Mouse (Mus musculus): Measurements from ENCODE around the gene Nuak1. TPM values are rescaled to one million over a fixed set of nuclear protein-coding genes. Genes with fewer than 3 reads are reported as not detected.
"Not testable (repeated sequence)": the region's sequence is repeated elsewhere in the genome, so short reads cannot be mapped to it uniquely, and the experiment has no call there.

The Nuak1 gene
- total and polyA plus RNA-seq, 3 experiments: 1.2 to 3.4 (median 1.6) TPM

DNA sequence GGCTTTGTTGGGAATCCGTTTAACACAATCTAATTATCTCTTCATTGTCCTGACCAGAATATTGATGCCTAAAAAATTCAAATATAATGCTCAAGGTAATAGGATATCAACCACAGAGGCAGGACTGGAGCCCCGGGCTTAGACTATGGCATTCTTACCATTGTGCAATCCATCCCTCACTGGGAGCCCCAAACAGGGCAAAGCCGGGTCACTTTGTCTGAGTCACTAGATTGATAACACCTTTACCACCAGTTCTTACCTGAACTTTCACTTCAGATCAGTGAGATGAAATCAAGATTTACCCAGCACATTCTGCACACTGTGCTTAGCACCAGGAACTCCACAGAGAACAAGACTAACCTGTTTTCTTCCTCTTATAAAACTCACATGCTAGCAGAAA lies 43.2 kb upstream of the Nuak1 start (continued):
- TF ChIP-seq MEF2A (IDR thresholded peaks at IDR 0.05; ENCODE audit: borderline replicate concordance, low read depth, low read length): no peak

DNA sequence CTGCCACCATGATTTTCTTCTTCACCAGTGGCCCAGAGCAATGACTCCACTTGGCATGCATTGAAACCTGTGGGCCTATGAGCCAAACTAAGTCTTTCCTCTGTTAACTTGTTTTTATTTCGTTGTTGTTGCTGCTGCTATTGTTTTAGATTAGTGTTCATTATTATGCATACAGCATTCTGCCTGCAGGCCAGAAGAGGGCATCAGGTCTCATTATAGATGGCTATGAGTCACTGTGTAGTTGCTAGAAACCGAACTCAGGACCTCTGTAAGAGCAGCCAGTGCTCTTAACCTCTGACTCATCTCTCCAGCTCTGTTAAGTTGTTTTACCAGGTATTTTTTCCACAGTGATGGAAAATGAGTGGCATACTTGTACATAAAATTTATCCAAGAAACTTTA lies 42.7 kb upstream of the Nuak1 start:
- TF ChIP-seq MXI1 (IDR thresholded peaks at IDR 0.05; ENCODE audit: low read depth, low read length) (no peak), ZC3H11A (IDR thresholded peaks at IDR 0.05; ENCODE audit: low read depth, low read length) (no peak), RCOR1 (conservative IDR thresholded peaks at IDR 0.05; ENCODE audit: low read depth, low read length) (no peak), GABPA (IDR thresholded peaks at IDR 0.05; ENCODE audit: insufficient replicate concordance, low read depth, low read length) (no peak), KAT2A (IDR thresholded peaks at IDR 0.05; ENCODE audit: insufficient replicate concordance, low read length) (no peak), EP300 (IDR thresholded peaks at IDR 0.05; ENCODE audit: low read length) (no peak), TBP (conservative IDR thresholded peaks at IDR 0.05; ENCODE audit: low read depth, low read length) (no peak)
- Histone ChIP-seq H3K4me3 (replicated peaks in 1 of 3; ENCODE audit: low read depth in 2 of 3, low read length in 2 of 3, poor library complexity in 1 of 3) (no peak overlapping the region), H3K36me3 (replicated peaks in 1 of 2; ENCODE audit: control insufficient read depth in 1 of 2, insufficient read depth in 1 of 2, low read length in 1 of 2) (no peaks in the 10 kb centered on the region), H3K9me3 (replicated peaks; ENCODE audit: low read length) (peaks cover 7% of the 10 kb centered on the region), H3K27ac (ENCODE audit: insufficient read depth, low read depth) (no peak overlapping the region), H3K4me1 (ENCODE audit: control insufficient read depth in 1 of 2, insufficient read depth in 2 of 2) (peaks cover 5 to 16% of the 10 kb centered on the region in 2 experiments; a peak in 3 of 4 replicates), H3K9ac (ENCODE audit: insufficient read depth, low read depth) (no peak overlapping the region), H3K4me2 (ENCODE audit: insufficient read depth, low read depth, poor library complexity, severe bottlenecking) (no peak overlapping the region), H3K27me3 (replicated peaks) (no peaks in the 10 kb centered on the region), H3K79me2 (replicated peaks; ENCODE audit: control insufficient read depth, extremely low read depth, insufficient read depth, poor library complexity, severe bottlenecking) (no peaks in the 10 kb centered on the region)
- in situ Hi-C loops (cut with MboI; ENCODE audit: low pct_ligation_motif_present, low pct_unique_long_range_greater_than_20kb, low sequenced_read_pairs) (no loop called here), dilution Hi-C loops (cut with MboI; ENCODE audit: extremely low pct_ligation_motif_present, extremely low pct_unique_long_range_greater_than_20kb, low sequenced_read_pairs) (no loop called here)
- DNase-seq (ENCODE audit: extremely low read depth): no peak

DNA sequence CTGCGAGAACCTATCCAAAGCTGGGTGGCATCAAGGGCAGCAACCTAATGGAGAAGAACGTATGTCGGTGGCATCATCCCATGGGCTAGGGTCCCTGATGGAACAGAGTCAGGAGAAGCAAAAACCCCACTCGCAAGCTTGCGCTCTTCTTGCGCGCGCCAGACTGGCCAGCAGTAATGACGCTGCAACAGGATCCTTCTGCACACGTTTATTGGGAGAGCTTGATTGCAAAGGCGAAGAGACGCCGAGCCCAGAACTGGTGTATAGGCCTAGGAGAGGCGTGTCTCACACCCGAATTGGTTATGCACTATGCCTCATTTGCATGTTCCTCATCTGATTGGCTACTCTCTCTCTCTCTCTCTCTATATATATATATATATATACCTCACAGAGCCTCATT lies 42.0 kb upstream of the Nuak1 start:
- DNase-seq (ENCODE audit: extremely low read depth); H3K27me3 ChIP-seq (replicated peaks); H3K79me2 ChIP-seq (replicated peaks; ENCODE audit: control insufficient read depth, extremely low read depth, insufficient read depth, poor library complexity, severe bottlenecking); H3K36me3 ChIP-seq (replicated peaks in 1 of 2; ENCODE audit: control insufficient read depth in 1 of 2, insufficient read depth in 1 of 2, low read length in 1 of 2); H3K27ac ChIP-seq (ENCODE audit: insufficient read depth, low read depth); H3K9ac ChIP-seq (ENCODE audit: insufficient read depth, low read depth); dilution Hi-C loops (cut with MboI; ENCODE audit: extremely low pct_ligation_motif_present, extremely low pct_unique_long_range_greater_than_20kb, low sequenced_read_pairs); H3K4me2 ChIP-seq (ENCODE audit: insufficient read depth, low read depth, poor library complexity, severe bottlenecking); H3K4me3 ChIP-seq (replicated peaks in 1 of 3; ENCODE audit: low read depth in 2 of 3, low read length in 2 of 3, poor library complexity in 1 of 3); H3K9me3 ChIP-seq (replicated peaks; ENCODE audit: low read length); in situ Hi-C loops (cut with MboI; ENCODE audit: low pct_ligation_motif_present, low pct_unique_long_range_greater_than_20kb, low sequenced_read_pairs): not testable (repeated sequence)
- peaks cover 5 to 18% of the 10 kb centered on the region in 2 experiments; a peak in 3 of 4 replicates for H3K4me1 ChIP-seq (ENCODE audit: control insufficient read depth in 1 of 2, insufficient read depth in 2 of 2)

DNA sequence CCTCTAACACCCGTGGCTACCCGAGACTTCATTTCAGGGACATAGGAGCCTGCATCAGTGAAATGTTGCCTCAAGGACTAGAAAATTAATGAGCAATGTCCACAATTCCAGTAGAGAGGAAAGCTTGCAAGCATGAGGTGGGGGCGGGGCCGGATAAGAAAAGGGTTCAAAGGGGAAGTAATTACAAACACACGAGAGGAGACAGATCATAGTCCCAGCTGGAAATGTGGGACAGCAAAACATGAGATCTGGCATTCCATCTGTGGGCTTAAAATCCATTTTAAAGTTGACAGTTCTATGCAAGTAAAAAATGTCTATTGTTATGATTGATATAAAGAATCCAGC lies 40.9 kb upstream of the Nuak1 start:
- H3K27me3 ChIP-seq (replicated peaks): no peaks in the 10 kb centered on the region
- H3K4me3 ChIP-seq (replicated peaks in 1 of 3; ENCODE audit: low read depth in 2 of 3, low read length in 2 of 3, poor library complexity in 1 of 3): no peak overlapping the region
- dilution Hi-C loops (cut with MboI; ENCODE audit: extremely low pct_ligation_motif_present, extremely low pct_unique_long_range_greater_than_20kb, low sequenced_read_pairs) (no loop called here), in situ Hi-C loops (cut with MboI; ENCODE audit: low pct_ligation_motif_present, low pct_unique_long_range_greater_than_20kb, low sequenced_read_pairs) (no loop called here)
- H3K79me2 ChIP-seq (replicated peaks; ENCODE audit: control insufficient read depth, extremely low read depth, insufficient read depth, poor library complexity, severe bottlenecking): no peaks in the 10 kb centered on the region
- H3K36me3 ChIP-seq (replicated peaks in 1 of 2; ENCODE audit: control insufficient read depth in 1 of 2, insufficient read depth in 1 of 2, low read length in 1 of 2): no peaks in the 10 kb centered on the region
- H3K4me2 ChIP-seq (ENCODE audit: insufficient read depth, low read depth, poor library complexity, severe bottlenecking): peak overlapping the region; percentile 61; the same call in 1 of the 2 replicates
- no peak for DNase-seq (ENCODE audit: extremely low read depth)
- no peak overlapping the region for H3K27ac ChIP-seq (ENCODE audit: insufficient read depth, low read depth)
- peaks cover 7% of the 10 kb centered on the region for H3K9me3 ChIP-seq (replicated peaks; ENCODE audit: low read length)
- no peak overlapping the region for H3K9ac ChIP-seq (ENCODE audit: insufficient read depth, low read depth)
- peaks cover 5 to 18% of the 10 kb centered on the region in 2 experiments; a peak in 3 of 4 replicates for H3K4me1 ChIP-seq (ENCODE audit: control insufficient read depth in 1 of 2, insufficient read depth in 2 of 2)
- TF ChIP-seq ELF1 (IDR thresholded peaks at IDR 0.05; ENCODE audit: low read depth, low read length) (no peak), NRF1 (IDR thresholded peaks at IDR 0.05; ENCODE audit: low read depth, low read length) (no peak), MAFK (IDR thresholded peaks at IDR 0.05; ENCODE audit: insufficient replicate concordance, low read length) (no peak), JUND (conservative IDR thresholded peaks at IDR 0.05; ENCODE audit: low read depth, low read length) (no peak), E2F4 (IDR thresholded peaks at IDR 0.05; ENCODE audit: insufficient replicate concordance, low read depth, low read length) (no peak), TBP (conservative IDR thresholded peaks at IDR 0.05; ENCODE audit: low read depth, low read length) (no peak)

Measured in CH12.LX (cell line).